Mouse (Mus musculus) kidney, postnatal 0 days (tissue): Measurements from ENCODE around the gene Cacna1g. TPM values are rescaled to one million over a fixed set of nuclear protein-coding genes. Genes with fewer than 3 reads are reported as not detected.

Experiments used
- ATAC-seq: fragments of 200-750 bp; cut with Nextera tagmentation; replicated peaks from 2 replicates; pipeline ENCODE4 v1.8.0; 2017; ENCODE audit warnings: low read depth, moderate number of reproducible peaks, moderate TSS enrichment, moderate library complexity; ENCODE audit not compliant: low FRiP score
- DNase-seq: peaks from one replicate; pipeline ENCODE4 v3.0.0-alpha.2; 2016; ENCODE audit warnings: low spot score
- H3K27ac ChIP-seq: fragments of 300-500 bp; sonication (generic); 2 replicates; pipeline ENCODE4 v1.5.1; 2014; ENCODE audit warnings: mild to moderate bottlenecking
- H3K27me3 ChIP-seq: fragments of 300-500 bp; sonication (generic); 2 replicates; pipeline ENCODE4 v1.6.1; 2014; ENCODE audit warnings: low read length, mixed read lengths; ENCODE audit not compliant: insufficient read depth
- H3K36me3 ChIP-seq: fragments of 300-500 bp; sonication (generic); 2 replicates; pipeline ENCODE4 v1.6.1; 2014; ENCODE audit warnings: low read length, mixed read lengths; ENCODE audit not compliant: insufficient read depth
- H3K4me1 ChIP-seq: fragments of 300-500 bp; sonication (generic); replicated peaks from 2 replicates; pipeline ENCODE4 v1.6.1; 2014; ENCODE audit warnings: antibody characterized with exemption, low read length, mixed read lengths; ENCODE audit not compliant: insufficient read depth
- H3K4me2 ChIP-seq: fragments of 300-500 bp; sonication (generic); 2 replicates; pipeline ENCODE4 v1.6.1; 2014; ENCODE audit warnings: mild to moderate bottlenecking, low read length, moderate library complexity, mixed read lengths
- H3K4me3 ChIP-seq: fragments of 300-500 bp; sonication (generic); replicated peaks from 2 replicates; pipeline ENCODE4 v1.5.1; 2014; ENCODE audit warnings: low read depth, low read length
- H3K9ac ChIP-seq: fragments of 300-500 bp; sonication (generic); 2 replicates; pipeline ENCODE4 v1.6.1; 2014; ENCODE audit warnings: low read depth, low read length
- H3K9me3 ChIP-seq: fragments of 300-500 bp; sonication (generic); replicated peaks from 2 replicates; pipeline ENCODE4 v1.6.1; 2016; ENCODE audit warnings: low read length, inconsistent platforms, mixed read lengths
- CTCF ChIP-seq: IDR thresholded peaks from 2 replicates; pipeline ENCODE4 v1.5.1; 2016; ENCODE audit warnings: antibody characterized with exemption, low read depth, mild to moderate bottlenecking, moderate library complexity
- WGBS: fragments of 180-500 bp; shearing (Covaris S2); extraction: QIAGEN DNeasy Blood & Tissue Kit; methylation state at CpG from one replicate; pipeline ENCODE4 v1.1.7; 2014; 5-methylcytosine and 5-hydroxymethylcytosine counted together
- polyA plus RNA-seq: library from polyadenylated mRNA; unstranded; fragments of >200 nt; fragmentation: Nextera tagmentation; extraction: Ambion mirVana; gene quantifications from 2 replicates; pipeline ENCODE4 v1.2.1, GENCODE M21; 2015

Cacna1g gene
- polyA plus RNA-seq, 1 experiment from 2014 or later: 5.2 TPM

DNA sequence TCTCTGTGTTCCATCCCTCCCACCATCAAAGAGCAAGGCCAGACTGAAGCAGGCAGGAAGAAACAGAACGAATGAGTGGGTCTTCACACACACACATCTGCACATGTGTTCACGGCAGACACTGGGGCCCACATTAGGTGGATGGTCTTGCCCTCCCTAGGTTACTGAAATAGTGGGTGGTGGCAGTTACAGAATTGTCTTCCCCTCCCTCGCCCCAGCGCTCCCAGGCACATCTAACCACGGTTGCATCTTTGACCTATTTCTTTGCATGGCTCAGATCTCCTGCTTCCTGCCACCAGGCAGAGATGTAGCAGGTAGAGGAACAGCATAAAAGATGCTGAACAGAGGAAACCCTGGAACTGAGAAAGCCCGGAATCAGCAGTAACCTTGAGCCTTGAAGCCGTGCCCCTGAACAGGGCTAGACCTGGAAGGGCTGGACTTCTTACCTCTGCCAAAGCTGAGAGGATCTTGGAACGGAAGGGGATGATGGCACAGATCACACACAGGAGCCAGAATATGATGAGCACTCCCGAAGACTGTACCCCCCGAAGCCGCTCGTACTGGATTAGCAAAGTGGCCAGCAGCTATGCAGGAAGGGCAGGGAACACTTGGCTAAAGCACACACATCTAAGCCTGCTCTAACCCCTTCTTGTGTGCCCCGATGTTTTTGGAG is 99.6 kb downstream of the Cacna1g start:
- H3K27me3 ChIP-seq: no peaks in the 10 kb centered on the region
- whole genome bisulfite sequencing: 80% methylated on average over 13 of the region's 13 CpGs

DNA sequence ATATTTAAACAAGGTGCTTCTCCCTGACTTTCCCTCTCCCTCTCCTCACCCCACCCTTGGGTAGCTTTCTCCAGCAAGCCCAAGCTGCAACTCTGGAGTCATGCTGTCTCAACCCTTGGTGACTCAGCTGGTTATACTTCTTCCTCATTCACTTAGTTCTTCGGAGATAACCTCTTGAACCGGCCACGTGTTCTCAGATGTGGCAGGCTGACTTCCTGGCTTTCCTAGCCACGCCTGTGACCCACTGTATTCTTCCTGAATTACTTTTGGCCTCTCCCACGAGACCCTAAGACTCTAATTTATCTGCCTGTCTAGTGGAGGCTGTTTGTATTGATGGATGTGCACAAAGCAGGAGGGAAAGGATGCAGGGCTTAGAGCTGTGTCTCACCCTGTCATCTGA is 103.2 kb downstream of the Cacna1g start:
- H3K27ac ChIP-seq: no peak overlapping the region
- peak; percentile 57 for ATAC-seq
- H3K27me3 ChIP-seq: no peaks in the 10 kb centered on the region
- TF ChIP-seq CTCF: no peak
- no peak overlapping the region for H3K4me2 ChIP-seq
- peak; percentile 52 for DNase-seq
- H3K9me3 ChIP-seq: no peaks in the 10 kb centered on the region
- no peak overlapping the region for H3K4me3 ChIP-seq
- H3K9ac ChIP-seq: no peak overlapping the region
- H3K36me3 ChIP-seq: no peaks in the 10 kb centered on the region
- no peaks in the 10 kb centered on the region; the same call in 1 of the 2 replicates for H3K4me1 ChIP-seq
- WGBS: 9% methylated on average over 5 of the region's 5 CpGs

More for the DNA sequence above, 99.6 kb downstream of the Cacna1g start:
- Histone ChIP-seq H3K4me1 (peaks cover 6% of the 10 kb centered on the region; the same call in 1 of the 2 replicates), H3K36me3 (no peaks in the 10 kb centered on the region), H3K9ac (no peak overlapping the region), H3K27ac (no peak overlapping the region), H3K9me3 (no peaks in the 10 kb centered on the region), H3K4me2 (no peak overlapping the region), H3K4me3 (no peak overlapping the region)
- DNase-seq (no peak), ATAC-seq (no peak)
- TF ChIP-seq CTCF: no peak

DNA sequence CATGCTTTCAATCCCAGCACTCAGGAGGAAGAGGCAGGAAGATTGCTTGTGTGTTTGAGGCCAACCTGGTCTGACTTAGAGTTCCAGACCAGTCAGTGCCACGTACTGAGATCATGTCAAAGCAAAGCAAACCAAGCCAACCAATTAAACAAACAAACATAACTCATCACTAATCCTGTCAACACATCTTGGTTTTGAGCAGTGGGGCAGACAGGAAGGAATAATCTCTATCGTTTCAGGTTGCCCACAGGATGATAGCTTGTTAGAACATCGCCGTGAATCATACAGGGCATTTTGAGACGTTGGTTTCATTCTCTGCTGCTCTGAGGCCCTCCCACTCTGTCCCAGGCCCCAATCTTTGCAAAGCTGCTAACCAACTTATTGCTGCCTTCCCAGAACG is 104.0 kb downstream of the Cacna1g start:
- Histone ChIP-seq H3K27ac (no peak overlapping the region), H3K4me3 (no peak overlapping the region), H3K9me3 (no peaks in the 10 kb centered on the region), H3K36me3 (no peaks in the 10 kb centered on the region), H3K4me1 (no peaks in the 10 kb centered on the region; the same call in none of the 2 replicates), H3K4me2 (no peak overlapping the region), H3K9ac (no peak overlapping the region), H3K27me3 (no peaks in the 10 kb centered on the region)
- TF ChIP-seq CTCF: no peak
- WGBS: 72% methylated on average over 6 of the region's 6 CpGs
- no peak for ATAC-seq
- no peak for DNase-seq

DNA sequence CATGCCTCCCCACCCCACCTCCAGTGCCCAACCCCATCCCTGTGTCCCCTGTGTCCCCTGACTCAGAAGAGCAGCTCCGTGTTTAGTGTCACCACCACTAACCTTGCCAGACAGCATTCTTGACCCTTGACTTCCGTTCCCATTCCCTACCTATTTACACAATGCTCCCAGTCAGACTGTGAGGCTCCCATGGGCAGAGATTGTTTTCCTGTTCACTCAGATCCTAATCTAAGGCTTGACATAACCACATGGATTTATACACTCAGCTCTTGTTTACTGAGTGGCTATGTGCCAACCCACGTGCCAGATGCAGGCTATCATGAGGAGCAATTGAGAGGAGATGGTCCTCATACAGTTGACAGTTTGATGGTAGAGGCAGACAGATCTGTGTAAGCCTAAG is 108.7 kb downstream of the Cacna1g start:
- WGBS: 41% methylated on average over 3 of the region's 3 CpGs
- Histone ChIP-seq H3K9ac (no peak overlapping the region), H3K9me3 (no peaks in the 10 kb centered on the region), H3K27ac (no peak overlapping the region), H3K36me3 (no peaks in the 10 kb centered on the region), H3K27me3 (no peaks in the 10 kb centered on the region), H3K4me2 (no peak overlapping the region), H3K4me1 (no peaks in the 10 kb centered on the region; the same call in none of the 2 replicates), H3K4me3 (no peak overlapping the region)
- no peak for TF ChIP-seq CTCF
- DNase-seq (peak; percentile 22), ATAC-seq (no peak)

DNA sequence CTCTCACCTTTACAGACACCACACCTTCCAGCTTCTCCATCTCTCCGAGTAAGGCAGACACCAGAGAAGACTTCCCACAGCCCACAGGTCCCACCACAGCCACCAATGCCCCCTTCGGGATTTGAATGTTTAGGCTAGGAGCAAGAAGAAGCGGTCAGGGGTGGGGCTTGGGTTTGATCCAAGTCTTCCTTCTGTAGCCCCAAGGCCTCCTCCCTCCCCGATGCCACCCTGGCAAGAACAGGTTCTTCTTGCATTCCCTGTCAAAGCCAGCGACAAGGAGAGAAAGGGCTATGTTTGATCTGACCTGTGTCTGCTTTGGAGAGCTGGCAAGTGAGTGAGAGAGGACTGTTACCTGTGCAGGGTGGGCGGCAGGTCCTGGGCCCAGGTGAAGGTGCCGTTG is 110.3 kb downstream of the Cacna1g start:
- Histone ChIP-seq H3K9me3 (no peaks in the 10 kb centered on the region), H3K27me3 (no peaks in the 10 kb centered on the region), H3K36me3 (no peaks in the 10 kb centered on the region), H3K9ac (no peak overlapping the region), H3K4me2 (no peak overlapping the region), H3K4me1 (no peaks in the 10 kb centered on the region; the same call in 1 of the 2 replicates), H3K4me3 (no peak overlapping the region), H3K27ac (no peak overlapping the region)
- DNase-seq (no peak), ATAC-seq (no peak)
- 72% methylated on average over 7 of the region's 7 CpGs for WGBS
- no peak for TF ChIP-seq CTCF

DNA sequence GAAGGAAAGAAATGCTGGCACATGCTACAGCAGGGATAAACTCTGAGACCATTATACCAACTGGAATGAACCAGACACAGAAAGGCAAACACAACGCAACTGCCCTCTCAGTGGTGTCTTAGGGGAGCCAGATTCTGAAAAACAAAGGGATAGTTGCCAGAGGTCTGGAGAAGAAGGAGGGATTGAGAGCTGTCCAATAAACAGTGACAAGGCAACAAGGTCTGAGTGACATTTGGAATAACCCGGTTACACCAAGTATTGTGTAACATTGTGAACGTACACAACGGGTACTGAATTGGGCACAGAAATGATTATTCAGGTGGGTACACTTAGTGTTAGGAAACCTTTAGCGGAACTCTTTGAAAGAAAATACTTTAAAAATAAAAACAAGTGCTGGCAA is 111.9 kb downstream of the Cacna1g start:
- Histone ChIP-seq H3K27ac (no peak overlapping the region), H3K9ac (no peak overlapping the region), H3K27me3 (no peaks in the 10 kb centered on the region), H3K4me2 (no peak overlapping the region), H3K4me1 (no peaks in the 10 kb centered on the region; the same call in 1 of the 2 replicates), H3K4me3 (no peak overlapping the region), H3K36me3 (no peaks in the 10 kb centered on the region), H3K9me3 (no peaks in the 10 kb centered on the region)
- DNase-seq (no peak), ATAC-seq (no peak)
- no peak for TF ChIP-seq CTCF
- 92% methylated on average over 5 of the region's 5 CpGs for WGBS
